Mouse (Mus musculus): Measurements from ENCODE around the gene Olfr130. TPM values are rescaled to one million over a fixed set of nuclear protein-coding genes. Genes with fewer than 3 reads are reported as not detected.

Olfr130 gene
- not detected for total RNA-seq (2022)

DNA sequence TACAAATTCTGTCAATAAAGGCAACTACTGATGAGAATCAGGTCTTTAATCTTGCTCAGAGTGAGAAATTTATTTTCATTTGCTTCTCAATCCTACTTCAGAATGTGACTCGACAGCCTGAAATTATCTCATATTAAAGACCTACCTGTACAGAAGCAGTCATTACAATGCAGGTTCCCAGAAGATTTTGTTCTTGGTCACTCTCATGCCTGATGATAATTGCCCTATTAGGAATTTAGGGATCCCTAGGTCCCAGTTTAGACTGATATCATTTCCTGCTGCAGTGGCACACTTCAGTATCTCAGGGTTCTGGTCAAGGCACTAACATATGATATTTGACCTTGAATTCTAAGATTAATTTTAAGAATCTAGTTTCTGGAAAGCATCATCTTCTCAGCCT is at the start of gene Olfr130:
Gene Olfr130 (plus strand): TSS at position 301 of the 400 bp plus-strand sequence.
- no peak for DNase-seq (ENCODE audit: low spot score in 2 of 2)

DNA sequence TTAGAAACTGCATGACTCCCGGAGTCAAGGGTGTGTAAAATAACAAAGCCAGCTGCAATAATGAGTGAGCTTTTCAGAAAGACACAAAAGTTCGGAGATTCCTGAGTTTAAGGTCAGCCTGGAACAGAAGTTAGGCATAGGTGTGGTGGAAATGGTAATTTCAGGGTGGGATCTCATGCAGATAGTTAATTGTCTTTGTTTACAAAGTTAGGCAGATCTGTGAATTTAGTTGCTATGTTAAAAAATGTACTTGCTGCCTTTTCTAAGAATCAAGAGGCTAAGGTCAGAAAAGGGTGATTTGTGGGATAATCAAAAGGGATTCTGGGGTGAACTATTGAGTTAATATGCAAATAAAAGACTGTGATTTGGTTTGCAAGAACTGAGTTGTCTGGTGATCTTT is 47.4 kb upstream of the Olfr130 start:
- no peak for DNase-seq (ENCODE audit: low spot score in 2 of 2)

DNA sequence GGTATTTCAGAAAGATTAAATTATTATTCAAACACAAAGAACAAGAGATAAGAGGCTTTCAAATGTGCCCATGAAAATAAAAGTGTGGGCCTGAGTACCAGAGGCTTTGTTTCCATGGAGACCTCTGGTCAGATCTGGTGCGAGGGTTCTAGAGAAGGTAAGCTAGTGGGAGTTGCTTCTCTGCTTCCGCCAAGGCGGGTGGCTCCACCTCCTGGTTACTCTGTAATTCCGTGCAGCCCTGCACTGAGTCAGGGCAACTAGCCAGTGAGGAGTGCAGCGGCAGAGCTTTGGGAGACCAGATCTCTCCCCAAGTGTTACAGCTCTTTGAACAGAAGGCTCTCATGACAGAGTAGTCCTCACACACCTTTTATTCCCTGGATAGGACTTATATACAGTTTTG is 37.4 kb upstream of the Olfr130 start:
- no peak for DNase-seq (ENCODE audit: low spot score in 2 of 2)

DNA sequence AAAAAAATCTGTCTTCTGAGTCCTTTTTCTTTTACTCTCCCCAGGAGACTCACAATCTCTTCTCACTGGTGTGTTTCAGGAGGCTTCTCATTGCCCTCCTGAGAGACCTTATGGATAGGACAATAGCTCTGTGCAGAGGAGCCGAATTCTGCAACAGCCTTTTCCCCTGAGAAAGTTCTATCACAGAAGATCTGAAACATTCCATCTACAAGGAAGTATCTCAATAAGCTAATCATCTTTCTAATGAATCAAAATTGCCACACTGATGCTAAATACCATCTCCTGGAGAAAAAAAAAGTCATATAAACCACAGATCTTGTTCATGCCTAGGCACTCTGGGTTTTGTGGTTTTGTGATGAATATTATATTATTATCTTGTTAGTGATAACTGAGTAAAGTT is 3.7 kb upstream of the Olfr130 start, which contains the start of gene Olfr129:
Gene Olfr129 (minus strand): TSS at position 101 of the 400 bp plus-strand sequence.
- no peak for DNase-seq (ENCODE audit: low spot score in 2 of 2)

DNA sequence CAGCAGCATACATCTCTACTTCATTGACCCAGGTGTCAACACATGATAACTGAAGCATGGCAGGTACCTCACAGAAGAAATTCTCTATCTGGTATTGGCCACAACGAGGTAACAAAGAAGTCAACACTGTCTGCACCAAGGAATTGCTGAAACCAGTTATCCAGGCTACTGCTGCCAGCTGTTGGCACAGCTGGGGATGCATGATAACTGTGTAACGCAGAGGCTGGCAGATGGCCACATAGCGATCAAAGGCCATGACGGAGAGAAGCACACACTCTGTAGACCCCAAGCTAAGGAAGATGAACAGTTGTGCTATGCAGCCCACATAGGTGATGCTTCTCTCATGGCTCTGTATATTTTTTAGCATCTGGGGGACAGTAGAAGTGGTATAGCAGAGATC is 18.6 kb downstream of the Olfr130 start:
- no peak for DNase-seq (ENCODE audit: low spot score in 2 of 2)

DNA sequence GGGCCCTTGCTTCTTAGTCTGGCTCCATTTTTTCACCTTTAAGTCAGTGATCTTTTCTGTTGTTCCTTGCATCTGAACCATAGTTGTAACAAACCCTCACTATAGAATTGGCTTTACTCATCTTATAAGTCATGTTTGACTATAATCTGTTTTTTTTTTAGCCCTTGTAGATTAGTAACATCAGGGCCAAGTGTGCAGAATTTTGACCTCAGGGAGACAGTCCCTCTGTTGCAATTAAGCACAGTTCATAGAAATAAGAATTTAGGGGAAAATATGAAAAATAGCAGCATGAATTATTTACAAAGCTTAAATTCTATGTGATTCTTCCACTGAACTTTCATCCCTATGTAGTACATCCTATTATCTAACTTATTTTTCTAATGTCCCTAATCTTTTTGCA is 24.9 kb downstream of the Olfr130 start, which contains the start of gene Olfr131:
Gene Olfr131 (minus strand): TSS at position 101 of the 400 bp plus-strand sequence.
- DNase-seq (ENCODE audit: low spot score in 2 of 2): no peak

Other genes starting within 250 kb of the Olfr130 start
- gene Olfr125, start 231.0 kb upstream of the Olfr130 start, total RNA-seq (2022): not detected
- gene Olfr126, start 216.4 kb upstream of the Olfr130 start, total RNA-seq (2022): not detected
- gene Olfr127, start 163.5 kb upstream of the Olfr130 start, total RNA-seq (2022): not detected
- not detected for gene Olfr128, start 143.4 kb upstream of the Olfr130 start, total RNA-seq (2022)
- gene Olfr761, start 110.8 kb upstream of the Olfr130 start, total RNA-seq (2022): not detected
- not detected for gene Olfr129, start 3.8 kb upstream of the Olfr130 start, total RNA-seq (2022)
- gene Olfr131, start 24.8 kb downstream of the Olfr130 start, total RNA-seq (2022): not detected
- not detected for gene Olfr132, start 70.6 kb downstream of the Olfr130 start, total RNA-seq (2022)
- not detected for gene Olfr133, start 81.4 kb downstream of the Olfr130 start, total RNA-seq (2022)
- gene Olfr134, start 107.5 kb downstream of the Olfr130 start, total RNA-seq (2022): not detected
- gene Olfr135, start 140.4 kb downstream of the Olfr130 start, total RNA-seq (2022): not detected
- gene Olfr138, start 197.1 kb downstream of the Olfr130 start, total RNA-seq (2022): not detected
- not detected for gene Olfr137, start 243.6 kb downstream of the Olfr130 start, total RNA-seq (2022)

Measured in layer of hippocampus, adult 8-10 months (tissue).